Mouse (Mus musculus): ENCODE results near the gene Suco.

DNA sequence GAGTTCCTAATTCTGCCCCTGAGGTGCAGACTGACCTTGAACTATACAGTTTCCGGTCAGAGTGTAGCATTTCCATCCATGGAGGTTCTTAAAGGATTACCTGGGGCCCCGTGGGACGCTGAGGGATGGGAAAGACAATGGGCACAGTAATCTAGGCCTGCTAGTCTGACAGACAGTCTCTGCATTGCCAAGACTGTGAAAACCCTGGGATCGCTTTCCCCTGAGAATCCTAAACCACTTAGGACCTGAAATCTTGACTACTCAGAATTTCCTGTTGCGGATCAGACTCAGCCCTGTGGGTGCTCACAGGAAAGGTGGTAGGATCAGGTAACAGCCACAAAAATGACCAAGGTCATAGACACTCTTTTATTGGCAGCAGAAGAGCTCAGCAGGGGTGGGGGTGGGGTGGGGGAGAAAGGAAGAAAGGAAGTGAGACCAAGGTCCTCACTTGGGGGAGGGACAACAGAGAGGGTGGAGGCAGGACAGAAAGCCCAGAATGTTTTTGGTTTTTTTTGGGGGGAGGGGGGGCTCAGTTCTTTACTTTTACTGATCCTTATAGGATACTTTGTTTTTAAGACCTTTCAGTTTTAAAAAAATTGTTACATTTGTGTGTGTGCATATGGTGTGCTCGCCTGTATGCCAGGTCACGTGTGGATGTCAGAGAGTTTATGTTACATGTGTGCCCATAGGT, 42.3 kb upstream of the Suco start:
- TF ChIP-seq POLR2A (IDR thresholded peaks at IDR 0.05; ENCODE audit: low read depth, low read length) (no peak), CTCF (conservative IDR thresholded peaks at IDR 0.05; ENCODE audit: insufficient read depth, insufficient read length, low read depth, low read length) (no peak)

Measured in kidney, adult 2 months (tissue).